Mouse (Mus musculus): Measurements from ENCODE around the gene Tm2d3. TPM values are rescaled to one million over a fixed set of nuclear protein-coding genes. Genes with fewer than 3 reads are reported as not detected.

Gene Tm2d3
- total RNA-seq (2021) = 10 to 100 TPM; 55.8 to 59.4 TPM
- long read RNA-seq, experiment 1, transcript Tm2d3-201 (5 exons, 908 nt) = major isoform, 44 of 60 reads
- long read RNA-seq, experiment 1, transcript Tm2d3-203 (6 exons, 1,003 nt) = minor isoform, 6 of 60 reads
- long read RNA-seq, experiment 1, partial matches to known transcripts = 3 of 60 reads
- long read RNA-seq, experiment 1, other reads (novel, unspliced or antisense) = 7 of 60 reads
- long read RNA-seq, experiment 2, transcript Tm2d3-201 (5 exons, 908 nt) = major isoform, 44 of 48 reads
- long read RNA-seq, experiment 2, partial matches to known transcripts = 0 of 48 reads
- long read RNA-seq, experiment 2, other reads (novel, unspliced or antisense) = 0 of 48 reads

DNA sequence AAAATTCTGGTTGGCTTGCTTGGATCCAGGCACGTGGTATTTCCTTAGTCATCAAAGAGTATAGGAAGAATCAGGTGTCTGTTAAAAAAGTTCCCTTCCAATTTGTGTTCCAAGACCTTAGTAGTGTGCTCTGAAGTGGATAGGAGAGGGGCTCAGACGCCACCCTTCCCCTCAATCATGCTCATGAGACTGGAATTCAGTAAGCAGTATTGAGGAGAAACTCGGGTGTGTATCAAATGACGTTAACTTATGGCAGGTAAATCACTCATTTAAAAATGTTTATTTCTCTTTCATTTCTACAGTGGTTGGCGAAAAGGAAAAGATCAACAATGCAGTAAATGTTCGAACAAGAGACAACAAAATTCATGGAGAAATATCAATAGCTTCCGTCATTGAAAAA, at the start of gene Tm2d3:
Tm2d3 (plus strand) TSS at position 301 of the 400 bp plus-strand sequence.
- DNase-seq (ENCODE audit: low spot score in 2 of 2) = no peak

GRCm38 (mm10) chr7:65642371-65643304, 48.3 kb upstream of the Tm2d3 start:
- DNase-seq (ENCODE audit: low spot score in 2 of 2) = no peak

GRCm38 (mm10) chr7:65643861-65644421, 47.0 kb upstream of the Tm2d3 start:
- DNase-seq (ENCODE audit: low spot score in 2 of 2) = no peak

GRCm38 (mm10) chr7:65644643-65645351, 46.2 kb upstream of the Tm2d3 start, which contains the start of gene Tarsl2:
Tarsl2 (plus strand) TSS chr7:65644898.
- DNase-seq (ENCODE audit: low spot score in 2 of 2) = peak; percentile 96

- no peak for DNase-seq (ENCODE audit: low spot score in 2 of 2)
These were observed 45.0 kb upstream of the Tm2d3 start for GRCm38 (mm10) chr7:65645996-65646395.

GRCm38 (mm10) chr7:65650662-65651061, 40.3 kb upstream of the Tm2d3 start:
- DNase-seq (ENCODE audit: low spot score in 2 of 2) = no peak

GRCm38 (mm10) chr7:65657490-65658120, 33.4 kb upstream of the Tm2d3 start:
- no peak for DNase-seq (ENCODE audit: low spot score in 2 of 2)

DNA sequence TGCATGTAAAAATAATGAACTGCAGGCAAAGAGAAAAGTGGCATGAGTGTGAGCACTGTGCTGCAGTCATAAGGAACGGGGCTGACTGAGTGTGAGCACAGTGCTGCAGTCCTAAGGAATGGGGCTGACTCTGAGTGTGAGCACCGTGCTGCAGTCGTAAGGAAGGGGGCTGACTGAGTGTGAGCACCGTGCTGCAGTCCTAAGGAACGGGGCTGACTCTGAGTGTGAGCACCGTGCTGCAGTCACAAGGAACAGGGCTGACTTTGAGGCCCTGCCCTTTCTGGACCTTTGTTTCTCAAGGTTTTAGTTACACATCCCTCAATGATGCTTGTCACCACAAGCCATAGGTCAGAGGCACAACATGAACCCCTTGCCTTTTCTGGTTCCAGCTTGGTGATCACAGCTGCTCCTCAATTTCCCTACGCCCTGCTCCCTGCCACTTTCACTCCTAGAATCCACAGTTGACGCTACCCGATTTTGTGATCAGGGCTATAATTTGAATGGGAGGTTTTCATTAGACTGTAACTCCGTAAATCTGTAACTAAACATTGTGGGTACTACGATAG, 27.7 kb upstream of the Tm2d3 start:
- no peak for DNase-seq (ENCODE audit: low spot score in 2 of 2)

- peak; percentile 19 to 53 for DNase-seq (ENCODE audit: low spot score in 2 of 2)
These were observed 27.1 kb upstream of the Tm2d3 start for GRCm38 (mm10) chr7:65663886-65664285.

DNA sequence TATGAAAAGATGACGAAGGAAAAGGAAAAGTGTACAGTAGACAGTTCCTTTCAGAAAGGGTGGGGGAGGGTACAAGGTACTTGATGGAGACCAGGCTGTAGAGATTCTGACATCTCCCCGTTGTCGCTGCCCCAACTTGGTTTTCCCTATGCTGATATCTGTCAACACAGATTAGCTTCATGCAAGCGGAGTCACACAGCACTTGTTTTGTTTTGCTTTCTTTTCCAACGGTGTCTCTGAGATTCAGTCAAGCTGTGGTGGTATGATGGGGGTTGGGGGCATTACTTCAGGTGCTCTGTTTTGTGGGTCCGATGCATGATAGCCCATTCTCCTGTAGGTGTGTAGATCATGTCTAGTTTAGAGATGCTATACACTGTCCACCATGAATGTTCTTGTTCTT, 23.5 kb upstream of the Tm2d3 start:
- DNase-seq (ENCODE audit: low spot score in 2 of 2) = no peak

GRCm38 (mm10) chr7:65678050-65678449, 12.9 kb upstream of the Tm2d3 start:
- DNase-seq (ENCODE audit: low spot score in 2 of 2) = no peak

DNA sequence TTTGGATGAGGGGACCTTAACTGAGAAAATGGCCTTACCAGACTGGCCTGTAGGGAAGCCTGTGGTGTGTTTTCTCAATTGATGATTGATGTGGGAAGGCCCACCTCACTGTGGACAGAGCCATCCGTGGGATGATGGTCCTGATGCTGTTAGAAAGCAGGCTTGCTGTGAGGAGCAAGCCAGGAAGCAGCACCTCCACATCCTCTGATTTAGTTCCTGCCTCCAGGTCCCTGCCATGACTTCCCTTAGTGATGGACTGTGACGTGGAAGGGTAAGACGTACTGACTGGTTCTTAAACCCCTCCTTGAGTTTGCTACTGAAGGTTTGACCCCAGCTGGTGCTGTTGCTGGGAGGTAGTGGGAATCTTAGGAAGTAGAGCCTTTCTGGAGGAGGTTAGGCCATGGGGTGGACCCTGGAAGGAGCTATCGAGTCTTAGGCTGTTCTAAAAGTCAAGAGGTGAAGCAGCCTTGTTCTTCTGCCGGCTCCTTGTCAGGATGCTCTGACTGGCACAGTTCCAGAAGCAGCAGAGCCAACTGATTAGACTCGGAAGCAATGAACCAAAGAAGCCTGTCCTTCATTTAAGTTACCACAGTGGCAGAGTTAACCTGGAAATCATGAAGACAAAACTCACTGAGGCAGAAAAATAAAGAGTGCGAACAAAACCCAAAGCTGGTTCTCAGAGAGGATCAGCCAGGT, 11.9 kb upstream of the Tm2d3 start:
- DNase-seq (ENCODE audit: low spot score in 2 of 2) = no peak

GRCm38 (mm10) chr7:65681166-65681565, 9.8 kb upstream of the Tm2d3 start:
- DNase-seq (ENCODE audit: low spot score in 2 of 2) = no peak

- DNase-seq (ENCODE audit: low spot score in 2 of 2) = no peak
These were observed 6.6 kb upstream of the Tm2d3 start for GRCm38 (mm10) chr7:65684256-65684835.

GRCm38 (mm10) chr7:65686664-65687063, 4.3 kb upstream of the Tm2d3 start:
- DNase-seq (ENCODE audit: low spot score in 2 of 2) = no peak

DNA sequence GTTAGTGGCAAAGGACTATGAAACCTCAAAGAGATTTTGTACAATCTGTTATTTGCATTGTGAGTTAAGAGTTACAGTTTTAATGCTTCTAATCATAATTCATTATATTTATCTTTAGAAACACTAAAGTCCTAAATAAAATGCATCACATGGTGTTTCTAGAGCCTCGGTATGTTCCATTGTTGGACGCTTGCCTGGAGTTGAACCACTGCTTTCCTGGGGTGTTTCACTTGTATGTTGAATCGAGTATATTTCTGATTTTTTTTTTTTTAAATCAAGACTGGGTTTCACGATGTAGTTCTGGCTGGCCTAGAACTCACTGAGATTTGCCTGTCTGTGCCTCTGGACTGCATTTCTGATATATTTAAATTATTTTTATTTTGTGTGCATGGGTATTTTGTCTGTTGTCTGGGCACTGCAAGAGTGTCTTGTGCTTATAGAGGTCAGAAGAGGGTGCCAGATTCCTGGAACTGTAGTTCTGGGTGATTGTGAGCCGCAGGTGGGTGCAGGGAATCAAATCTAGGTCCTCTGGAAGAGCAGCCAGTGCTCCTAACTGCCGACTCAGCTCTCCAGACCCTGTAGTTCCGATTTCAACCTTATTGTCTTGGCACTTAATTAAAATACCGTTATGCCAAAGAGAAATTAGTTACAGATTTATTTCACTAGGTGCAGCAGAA, 1.1 kb downstream of the Tm2d3 start:
- no peak for DNase-seq (ENCODE audit: low spot score in 2 of 2)

- no peak for DNase-seq (ENCODE audit: low spot score in 2 of 2)
These were observed 1.9 kb downstream of the Tm2d3 start for GRCm38 (mm10) chr7:65692883-65693282.

GRCm38 (mm10) chr7:65693301-65693821, 2.4 kb downstream of the Tm2d3 start:
- peak; percentile 81 to 89 for DNase-seq (ENCODE audit: low spot score in 2 of 2)
